Mouse (Mus musculus) layer of hippocampus, postnatal 25 days (tissue): ENCODE data around the gene Mtor. TPM values are rescaled to one million over a fixed set of nuclear protein-coding genes. Genes with fewer than 3 reads are reported as not detected.

Experiments used
- DNase-seq, 2 experiments: peaks; one replicate each; pipeline ENCODE4 v3.0.0; 2022; ENCODE audit warnings: mixed read lengths in 2 of 2, low spot score in 1 of 2; ENCODE audit errors: extremely low spot score in 1 of 2
- total RNA-seq, 2 experiments: library from RNA; stranded (reverse); gene quantifications; 2 replicates each; pipeline ENCODE4 v1.2.3; 2021

The Mtor gene
- total RNA-seq, 2 experiments from 2014 or later, result 86.0 to 86.2 TPM

GRCm38 (mm10) chr4:148527158-148527910 is 78.9 kb downstream of the Mtor start:
- no peak for DNase-seq

- DNase-seq, result no peak
These were observed 81.9 kb downstream of the Mtor start for GRCm38 (mm10) chr4:148530351-148530750.

GRCm38 (mm10) chr4:148530778-148531177 is 82.4 kb downstream of the Mtor start:
- DNase-seq, result no peak

- no peak for DNase-seq
These were observed 82.9 kb downstream of the Mtor start for GRCm38 (mm10) chr4:148531341-148531740.

- DNase-seq, result no peak
These were observed 84.1 kb downstream of the Mtor start for GRCm38 (mm10) chr4:148532516-148532915.

- DNase-seq, result peak; percentile 28 to 38
These were observed 85.4 kb downstream of the Mtor start for GRCm38 (mm10) chr4:148533613-148534328.

- DNase-seq, result no peak
These were observed 87.5 kb downstream of the Mtor start for GRCm38 (mm10) chr4:148535876-148536275.

GRCm38 (mm10) chr4:148549106-148549505 is 100.7 kb downstream of the Mtor start:
- DNase-seq, result no peak

- DNase-seq, result no peak
These were observed 109.4 kb downstream of the Mtor start for GRCm38 (mm10) chr4:148557766-148558165.

GRCm38 (mm10) chr4:148558297-148559000 is 110.0 kb downstream of the Mtor start, which contains the start of gene Exosc10:
Gene Exosc10 (plus strand): TSS chr4:148558429.
- DNase-seq, result peak; percentile 82 to 85

GRCm38 (mm10) chr4:148562676-148563075 is 114.3 kb downstream of the Mtor start:
- no peak for DNase-seq

- DNase-seq, result no peak
These were observed 115.2 kb downstream of the Mtor start for GRCm38 (mm10) chr4:148563595-148563994.

- DNase-seq, result no peak
These were observed 121.7 kb downstream of the Mtor start for GRCm38 (mm10) chr4:148570138-148570537.

- no peak for DNase-seq
These were observed 122.4 kb downstream of the Mtor start for GRCm38 (mm10) chr4:148570693-148571295.

- no peak for DNase-seq
These were observed 124.8 kb downstream of the Mtor start for GRCm38 (mm10) chr4:148573222-148573621.

GRCm38 (mm10) chr4:148580765-148581164 is 132.4 kb downstream of the Mtor start:
- no peak for DNase-seq

- no peak for DNase-seq
These were observed 133.0 kb downstream of the Mtor start for GRCm38 (mm10) chr4:148581422-148581821.

- DNase-seq, result no peak
These were observed 134.8 kb downstream of the Mtor start for GRCm38 (mm10) chr4:148583257-148583656.

- DNase-seq, result no peak
These were observed 138.2 kb downstream of the Mtor start for GRCm38 (mm10) chr4:148586648-148587047.

GRCm38 (mm10) chr4:148588793-148589192 is 140.4 kb downstream of the Mtor start:
- DNase-seq, result no peak

GRCm38 (mm10) chr4:148589565-148589964 is 141.2 kb downstream of the Mtor start:
- DNase-seq, result no peak
